Mouse (Mus musculus) fibroblast of lung, adult 2 months (primary cell): ENCODE data around the gene Hsd11b2.

Experiments
- DNase-seq: peaks from one replicate; pipeline ENCODE4 v3.0.0-alpha.2; 2011; ENCODE audit warnings: low read depth

The Hsd11b2 gene

DNA sequence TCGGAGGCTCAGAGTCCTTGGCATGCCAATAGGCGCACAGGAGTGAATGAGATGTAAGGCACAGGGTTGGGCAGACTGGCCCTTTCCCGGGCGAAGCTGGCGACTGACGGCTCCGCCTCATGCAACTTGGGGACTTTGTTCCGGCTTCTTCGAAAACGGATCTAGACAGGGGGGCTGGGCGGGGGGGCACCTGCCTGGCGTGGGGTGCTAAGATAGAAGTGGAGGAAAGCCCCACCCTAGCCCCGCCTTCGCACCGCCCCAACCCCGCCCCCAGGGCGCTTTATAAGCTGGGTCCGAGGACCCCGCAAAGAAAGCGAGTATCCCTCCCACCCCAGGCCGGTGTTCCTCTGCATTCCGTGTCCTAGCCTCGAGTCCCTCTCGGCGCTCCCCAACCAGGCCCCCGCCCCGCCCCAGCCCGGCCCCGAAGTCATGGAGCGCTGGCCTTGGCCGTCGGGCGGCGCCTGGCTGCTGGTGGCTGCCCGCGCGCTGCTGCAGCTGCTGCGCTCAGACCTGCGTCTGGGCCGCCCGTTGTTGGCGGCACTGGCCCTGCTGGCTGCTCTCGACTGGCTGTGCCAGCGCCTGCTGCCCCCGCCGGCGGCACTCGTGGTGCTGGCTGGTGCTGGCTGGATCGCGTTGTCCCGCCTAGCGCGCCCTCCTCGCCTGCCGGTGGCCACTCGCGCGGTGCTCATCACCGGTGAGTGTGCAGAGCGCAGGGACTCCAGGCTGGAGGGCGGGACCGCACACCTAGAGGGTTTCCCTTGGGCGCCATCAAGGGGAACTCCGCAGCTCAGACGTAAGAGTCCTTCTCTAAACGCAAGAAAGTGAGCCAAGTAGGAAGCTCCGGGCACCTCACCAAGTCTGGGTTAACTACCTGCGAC, at the start of gene Hsd11b2:
Gene Hsd11b2 (plus strand): TSS at position 320 of the 878 bp plus-strand sequence.
- DNase-seq, result no peak

DNA sequence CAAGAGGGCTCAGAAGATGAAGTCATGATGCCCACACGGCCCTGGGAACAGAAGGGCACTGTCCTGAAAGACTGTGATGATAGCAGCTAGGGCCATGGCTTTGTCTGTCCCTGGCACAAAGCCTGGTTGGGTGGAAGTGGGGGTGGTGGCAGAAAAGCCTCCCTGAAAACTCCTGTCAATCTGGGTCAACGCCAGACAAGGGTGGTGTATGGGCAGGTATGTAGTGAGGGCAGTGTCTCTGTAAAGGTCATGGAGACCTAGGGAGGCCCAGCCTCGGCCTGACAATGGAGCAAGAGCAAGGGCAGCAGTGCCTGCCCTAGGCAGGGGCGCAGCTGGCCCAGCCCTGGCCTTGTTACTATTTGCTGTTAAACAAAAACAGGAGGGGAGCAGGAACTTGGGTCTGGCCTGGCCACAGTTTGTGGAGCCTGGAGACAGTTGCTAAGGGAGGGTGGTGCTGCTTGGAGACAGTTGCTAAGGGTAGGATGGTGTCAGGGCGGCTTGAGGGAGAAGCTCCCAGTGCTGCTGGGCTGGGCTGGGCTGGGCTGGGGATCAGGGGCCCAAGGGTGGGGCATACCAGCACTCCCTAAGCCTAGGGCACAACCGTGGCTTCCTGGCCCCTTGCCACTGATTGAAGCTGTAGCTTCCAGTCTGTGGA, 49.4 kb upstream of the Hsd11b2 start:
- no peak for DNase-seq

DNA sequence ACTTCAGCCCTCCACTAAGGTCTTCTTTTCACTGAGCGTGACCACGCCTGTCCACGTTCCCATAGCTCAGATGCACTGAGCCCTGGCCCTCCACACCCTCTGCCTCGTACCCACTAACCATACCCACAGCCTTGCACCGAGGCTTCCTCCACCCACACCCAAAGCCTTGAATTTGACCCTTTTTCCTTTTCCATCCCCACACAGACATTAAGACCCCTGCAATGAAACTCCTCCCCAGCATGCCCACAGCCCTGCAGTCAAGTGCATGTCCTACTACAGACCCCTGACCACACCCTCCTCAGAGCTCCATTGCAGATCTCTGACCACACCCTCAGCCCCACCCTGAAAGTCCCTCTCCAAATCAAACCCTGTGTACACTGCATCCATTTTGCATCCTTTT, 48.7 kb upstream of the Hsd11b2 start:
- DNase-seq, result no peak

DNA sequence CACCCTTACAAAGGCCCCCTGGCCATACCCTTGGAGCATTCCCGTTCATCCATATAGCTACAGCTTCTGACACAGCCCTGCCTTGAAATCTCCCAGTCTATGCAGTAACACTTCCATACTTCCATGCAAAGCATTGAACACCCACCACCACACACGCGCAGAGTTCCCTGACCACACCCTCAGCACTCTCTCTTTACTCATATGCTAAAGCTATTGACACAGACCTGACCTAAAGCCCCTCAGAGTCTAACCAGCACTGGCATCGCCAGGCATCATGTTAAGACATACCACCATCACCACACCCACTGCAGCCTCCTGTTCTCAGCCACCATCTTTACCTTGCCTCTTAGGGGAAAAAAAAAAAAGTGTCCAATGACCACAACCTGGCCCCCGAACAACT, 48.3 kb upstream of the Hsd11b2 start:
- DNase-seq, result no peak

DNA sequence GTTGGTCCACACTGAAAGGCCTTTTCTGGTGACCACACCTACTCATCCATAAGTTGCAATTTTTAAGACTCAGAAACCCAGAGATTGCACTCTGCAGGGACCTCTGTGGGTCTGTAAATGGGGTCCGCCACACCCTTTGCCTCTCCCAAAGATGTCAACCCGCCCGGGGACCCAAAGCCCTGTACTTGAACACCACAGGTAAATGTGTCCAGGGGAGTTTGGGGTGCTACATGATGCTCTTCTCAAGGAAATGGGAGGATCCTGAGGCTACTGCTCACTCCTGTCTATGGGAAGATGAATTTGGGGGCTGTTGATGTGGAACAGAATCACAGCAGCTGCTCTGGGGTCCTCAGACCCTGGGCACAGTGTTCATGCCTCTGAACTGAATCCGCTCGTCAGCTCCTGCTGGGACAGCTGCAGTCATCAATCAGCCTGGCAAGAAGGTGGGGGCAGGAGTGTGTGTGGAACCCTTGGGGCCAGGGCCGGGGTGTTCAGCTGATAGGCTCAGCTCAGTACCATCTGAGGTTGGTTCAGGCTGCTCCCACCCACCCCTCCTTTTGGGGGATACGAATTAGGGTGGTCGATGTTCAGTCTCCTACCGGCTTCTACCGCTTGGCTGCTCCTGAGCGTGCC, 47.8 kb upstream of the Hsd11b2 start:
- no peak for DNase-seq

GRCm38 (mm10) chr8:105471314-105472015, 47.1 kb upstream of the Hsd11b2 start, which contains the start of gene Tppp3:
Gene Tppp3, minus strand, starts transcription at chr8:105471526.
- peak; percentile 72 for DNase-seq

- DNase-seq, result no peak
These were observed 46.1 kb upstream of the Hsd11b2 start for GRCm38 (mm10) chr8:105472414-105472932.

GRCm38 (mm10) chr8:105472983-105473382, 45.6 kb upstream of the Hsd11b2 start:
- DNase-seq, result no peak

DNA sequence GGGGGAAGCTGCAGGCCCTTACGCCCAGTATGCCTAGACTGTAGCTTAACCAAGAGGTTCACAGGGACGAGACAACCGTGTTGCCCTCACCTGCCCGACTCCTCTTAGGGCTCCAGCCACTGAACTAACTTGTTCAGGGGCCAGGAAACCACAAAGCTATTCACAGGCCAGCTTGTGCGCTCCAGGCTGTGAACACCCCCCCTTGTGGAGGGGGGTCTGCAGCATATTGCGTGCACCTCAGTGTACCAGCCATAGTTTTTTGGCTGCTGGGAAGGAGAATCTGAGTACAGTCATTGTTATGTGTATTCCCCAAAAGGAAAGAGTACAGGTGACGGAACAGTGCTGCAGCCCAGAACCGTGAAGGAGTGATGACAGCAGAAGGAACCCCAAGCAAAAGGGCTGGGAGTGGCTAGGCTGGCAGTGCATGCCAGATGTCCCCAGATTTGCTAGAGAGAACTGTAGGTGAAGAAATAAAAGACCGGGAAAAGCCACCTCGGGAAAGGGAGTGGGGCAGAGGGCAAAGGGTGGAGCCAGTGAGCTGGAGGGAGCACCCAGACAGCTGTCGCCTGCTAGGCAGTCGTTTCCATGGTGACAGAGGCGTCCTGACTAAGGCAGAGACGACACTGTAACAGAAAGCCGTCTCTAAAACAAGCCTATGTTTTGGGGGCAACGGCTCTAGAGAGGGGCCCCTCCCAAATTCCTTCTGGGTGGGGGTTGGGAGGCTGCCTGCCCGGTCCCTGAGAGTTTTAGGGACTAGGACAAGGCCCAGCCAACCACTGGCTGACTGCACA, 44.5 kb upstream of the Hsd11b2 start:
- DNase-seq, result no peak

- no peak for DNase-seq
These were observed 43.9 kb upstream of the Hsd11b2 start for GRCm38 (mm10) chr8:105474680-105475079.

DNA sequence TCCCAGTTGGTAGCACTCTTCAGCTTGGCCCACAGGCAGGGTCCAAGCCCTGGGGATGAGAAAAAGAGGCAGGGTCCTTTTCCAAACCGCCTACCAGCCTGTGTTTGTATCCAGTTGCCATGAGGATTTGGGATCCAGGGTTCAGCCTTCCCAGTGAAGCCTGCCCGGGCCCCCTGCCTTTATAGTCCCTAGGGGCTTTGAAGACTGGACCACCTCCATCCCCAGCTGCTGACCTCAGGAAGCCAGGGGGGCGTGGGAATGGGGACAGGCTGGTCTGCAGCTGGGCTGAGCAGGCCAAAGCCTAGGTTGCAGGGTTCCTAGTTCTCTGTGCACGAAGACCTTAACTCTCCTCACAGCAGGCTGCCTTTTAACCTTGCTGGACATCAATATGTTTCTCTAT, 43.3 kb upstream of the Hsd11b2 start:
- DNase-seq, result no peak

GRCm38 (mm10) chr8:105475742-105476141, 42.8 kb upstream of the Hsd11b2 start:
- DNase-seq, result no peak

DNA sequence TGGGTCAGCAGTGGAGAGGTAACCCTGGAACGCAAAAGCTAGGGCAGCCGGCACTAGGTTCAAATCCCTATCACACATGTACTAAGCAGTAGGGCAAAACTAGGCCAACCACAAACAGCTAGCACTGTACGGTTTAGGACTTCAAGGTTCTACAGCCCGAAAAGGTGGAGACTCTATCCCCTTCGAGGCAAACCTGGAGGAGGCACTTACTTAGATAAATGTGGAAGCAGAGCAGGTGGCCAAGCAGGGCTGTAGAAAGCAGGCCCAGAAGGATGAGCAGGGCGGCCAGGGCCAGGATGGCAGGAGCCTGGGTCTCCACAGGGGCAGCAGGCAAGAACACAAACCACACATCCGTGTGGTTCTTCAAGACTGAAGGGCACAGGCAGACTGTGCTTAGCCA, 42.4 kb upstream of the Hsd11b2 start:
- DNase-seq, result no peak

DNA sequence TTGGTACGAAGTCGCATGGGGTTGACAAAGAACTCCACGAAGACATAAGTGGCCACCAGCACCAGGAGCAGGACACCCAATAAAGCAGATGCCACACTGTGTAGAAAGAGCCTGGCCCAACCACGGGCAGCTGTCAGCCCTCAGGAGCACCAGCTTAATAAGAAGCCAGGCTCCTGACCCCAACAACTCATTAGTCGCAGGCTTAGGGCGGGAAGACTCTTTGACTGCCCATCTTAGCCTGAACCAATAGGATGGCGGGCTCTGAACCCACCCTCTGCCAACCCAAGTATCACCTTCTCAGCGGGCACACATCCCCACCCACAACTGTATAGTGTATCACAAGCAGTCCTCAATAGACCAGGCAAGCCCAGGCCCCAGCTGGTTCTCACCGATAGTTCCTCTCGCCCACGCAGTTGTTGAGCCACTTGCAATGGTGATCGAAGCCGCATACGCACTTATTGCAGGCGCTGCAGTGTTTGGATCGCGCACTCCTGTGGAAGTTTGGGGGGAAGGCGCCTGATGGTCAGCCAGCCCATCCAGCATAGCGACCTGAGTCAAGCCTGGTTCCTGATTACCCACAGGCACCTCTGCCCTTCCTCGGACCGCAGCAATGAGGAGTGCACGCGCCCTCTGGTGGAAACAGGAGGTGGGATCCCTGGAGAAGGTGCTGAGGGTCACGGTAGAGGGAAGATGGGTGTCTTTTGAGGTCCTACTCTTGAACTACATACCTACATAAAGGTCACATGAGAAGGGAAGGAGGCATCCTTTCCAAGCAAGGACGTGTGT, 41.7 kb upstream of the Hsd11b2 start:
- no peak for DNase-seq

GRCm38 (mm10) chr8:105477792-105478191, 40.8 kb upstream of the Hsd11b2 start:
- no peak for DNase-seq

GRCm38 (mm10) chr8:105481013-105481412, 37.5 kb upstream of the Hsd11b2 start:
- peak; percentile 39 for DNase-seq

DNA sequence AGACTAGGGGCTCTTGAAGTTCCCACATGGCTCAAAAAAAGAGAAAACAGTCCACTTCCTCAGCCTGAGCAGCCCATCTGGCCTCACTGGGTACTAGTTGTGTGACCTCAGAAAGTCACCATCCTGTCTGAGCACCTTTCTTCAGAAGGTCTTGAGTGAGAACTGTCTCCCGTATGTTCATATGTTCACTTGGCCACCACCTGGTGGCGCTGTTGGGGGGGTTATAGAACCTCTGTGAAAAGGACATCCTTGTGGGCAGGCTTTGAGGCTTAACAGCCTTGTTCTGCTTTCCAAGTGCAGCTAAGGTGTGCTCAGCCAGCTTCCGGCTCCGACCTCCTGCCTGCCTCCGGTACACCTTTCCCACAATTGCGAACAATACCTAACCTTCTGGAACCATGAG, 37.1 kb upstream of the Hsd11b2 start:
- DNase-seq, result no peak

DNA sequence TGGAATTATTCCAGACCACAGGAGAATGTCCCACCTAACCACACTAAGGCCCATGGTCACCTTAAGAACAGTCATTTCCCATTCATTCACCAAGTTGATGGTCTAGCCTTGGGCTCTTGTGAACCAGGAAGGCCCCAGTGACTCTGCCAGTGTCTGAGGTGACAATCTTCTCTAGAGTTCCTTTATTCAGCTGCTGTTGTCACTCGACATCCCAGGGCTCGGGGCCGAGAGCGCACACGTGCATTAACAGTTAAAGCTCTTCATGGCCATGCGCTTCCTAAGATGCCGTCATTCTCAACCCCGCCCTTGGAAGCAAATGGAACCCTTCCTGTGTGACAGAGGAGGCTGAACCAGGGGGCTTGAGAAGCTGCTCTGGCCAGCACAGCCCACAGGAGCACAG, 36.4 kb upstream of the Hsd11b2 start:
- DNase-seq, result no peak

DNA sequence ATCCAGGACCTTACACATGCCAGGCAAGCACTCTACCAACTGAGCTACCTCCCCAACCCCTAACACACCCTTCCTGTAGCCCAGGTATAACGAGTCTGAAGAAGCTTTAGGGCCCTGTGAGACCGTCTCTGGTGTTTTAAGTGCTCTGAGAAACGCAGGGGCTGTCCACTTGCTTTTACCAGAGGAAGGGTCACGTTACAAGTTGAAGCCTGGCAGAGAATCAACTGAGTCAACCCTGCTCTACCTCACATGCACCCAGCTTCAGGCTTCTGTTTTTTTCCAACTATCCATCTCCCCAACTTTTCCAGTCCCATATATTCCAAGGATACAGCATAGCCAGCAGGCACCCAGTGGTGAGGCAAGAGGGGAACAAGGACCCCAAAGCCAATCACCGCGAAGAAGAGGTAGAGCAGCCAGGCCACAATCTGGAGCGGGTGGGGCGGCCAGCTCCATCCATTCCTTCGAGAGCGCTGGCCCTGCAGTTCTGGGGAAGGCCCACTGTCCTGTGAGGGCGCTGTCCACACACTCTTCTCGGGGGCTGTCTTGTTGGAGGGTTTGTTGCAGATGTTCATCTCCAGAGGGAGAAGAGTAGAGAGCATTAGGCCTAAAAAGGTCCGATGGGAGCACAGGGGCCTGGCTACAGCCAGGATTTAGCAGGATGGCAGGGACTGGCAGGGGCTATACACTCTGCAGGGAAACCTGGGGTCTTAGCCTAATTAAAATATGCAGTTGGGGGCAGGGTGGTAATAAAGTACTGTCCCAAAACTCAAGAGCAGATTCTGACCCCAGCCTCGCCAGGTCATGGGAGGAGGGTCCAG, 35.1 kb upstream of the Hsd11b2 start:
- no peak for DNase-seq

DNA sequence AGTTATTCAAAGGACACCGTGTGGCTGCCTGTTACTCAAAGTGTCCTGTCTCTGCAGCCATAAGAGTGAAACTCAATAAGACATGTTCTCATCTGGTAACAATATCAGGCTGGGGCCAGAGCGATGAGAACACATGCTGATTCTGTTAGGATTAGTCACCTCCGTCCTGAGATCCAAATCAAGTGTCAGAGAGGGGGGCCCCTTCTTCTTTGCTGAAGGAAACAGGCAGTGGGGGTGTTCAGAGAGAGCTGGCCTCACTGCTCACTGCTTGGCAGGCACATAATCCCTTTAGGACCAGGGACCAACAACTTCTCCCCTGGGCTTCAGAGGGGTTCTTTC, 34.6 kb upstream of the Hsd11b2 start:
- no peak for DNase-seq
